Mouse (Mus musculus) megakaryocyte, embryonic 14.5 days (primary cell): ENCODE results near the gene Sgcb.

ENCODE experiments used
- FLI1 ChIP-seq: IDR thresholded peaks from 2 replicates; pipeline ENCODE4 v1.6.1; 2012; ENCODE audit warnings: low read length, inconsistent platforms, mixed read lengths
- GATA1 ChIP-seq: IDR thresholded peaks from 3 replicates; pipeline ENCODE4 v1.6.1; 2012; ENCODE audit warnings: mixed read lengths, low read length, inconsistent platforms, borderline replicate concordance

GRCm38 (mm10) chr5:73669386-73669785 is 21.8 kb upstream of the Sgcb start:
- TF ChIP-seq FLI1: no peak
- no peak for TF ChIP-seq GATA1
